Mouse (Mus musculus): ENCODE data around the gene E130308A19Rik. TPM values are rescaled to one million over a fixed set of nuclear protein-coding genes. Genes with fewer than 3 reads are reported as not detected.
A peak's percentile ranks its signal among the peaks of the same experiment; 100 is the strongest.

E130308A19Rik gene
- polyA plus RNA-seq, 1 experiment from 2014 or later: 8.3 TPM

GRCm38 (mm10) chr4:59645610-59646009 is 19.6 kb downstream of the E130308A19Rik start:
- Histone ChIP-seq H3K27ac (ENCODE audit: low read length) (peak overlapping the region; percentile 88), H3K27me3 (ENCODE audit: control insufficient read depth, insufficient read depth, low read depth, low read length) (no peaks in the 10 kb centered on the region), H3K4me2 (ENCODE audit: low read depth, low read length) (peak overlapping the region; percentile 56), H3K4me1 (ENCODE audit: control insufficient read depth, low read depth, low read length) (peaks cover 50% of the 10 kb centered on the region), H3K9me3 (replicated peaks; ENCODE audit: control insufficient read depth, low read length) (no peaks in the 10 kb centered on the region), H3K9ac (ENCODE audit: low read depth, low read length) (no peak overlapping the region; the same call in 1 of the 2 replicates), H3K36me3 (ENCODE audit: control insufficient read depth, insufficient read depth) (no peaks in the 10 kb centered on the region), H3K4me3 (ENCODE audit: low read depth, low read length) (peak overlapping the region; percentile 23)
- peak; percentile 42; the same call in 1 of the 2 replicates for ATAC-seq (ENCODE audit: low read depth)
- 25% methylated on average over 2 of the region's 2 CpGs for WGBS (ENCODE audit: insufficient replicate concordance)

- peak overlapping the region; percentile 7; the same call in 1 of the 2 replicates for H3K9ac ChIP-seq (ENCODE audit: low read depth, low read length)
- H3K4me1 ChIP-seq (ENCODE audit: control insufficient read depth, low read depth, low read length): peaks cover 47% of the 10 kb centered on the region
- no peaks in the 10 kb centered on the region for H3K27me3 ChIP-seq (ENCODE audit: control insufficient read depth, insufficient read depth, low read depth, low read length)
- no peaks in the 10 kb centered on the region for H3K36me3 ChIP-seq (ENCODE audit: control insufficient read depth, insufficient read depth)
- peak overlapping the region; percentile 23 for H3K4me3 ChIP-seq (ENCODE audit: low read depth, low read length)
- H3K4me2 ChIP-seq (ENCODE audit: low read depth, low read length): peak overlapping the region; percentile 56
- peak overlapping the region; percentile 88 for H3K27ac ChIP-seq (ENCODE audit: low read length)
- 18% methylated on average over 10 of the region's 10 CpGs for WGBS (ENCODE audit: insufficient replicate concordance)
- H3K9me3 ChIP-seq (replicated peaks; ENCODE audit: control insufficient read depth, low read length): no peaks in the 10 kb centered on the region
- ATAC-seq (ENCODE audit: low read depth): peak; percentile 91
These were observed 20.1 kb downstream of the E130308A19Rik start for GRCm38 (mm10) chr4:59646020-59646696.

- Histone ChIP-seq H3K27ac (ENCODE audit: low read length) (no peak overlapping the region), H3K4me1 (ENCODE audit: control insufficient read depth, low read depth, low read length) (peaks cover 32% of the 10 kb centered on the region), H3K9me3 (replicated peaks; ENCODE audit: control insufficient read depth, low read length) (no peaks in the 10 kb centered on the region), H3K4me2 (ENCODE audit: low read depth, low read length) (no peak overlapping the region), H3K4me3 (ENCODE audit: low read depth, low read length) (no peak overlapping the region), H3K27me3 (ENCODE audit: control insufficient read depth, insufficient read depth, low read depth, low read length) (no peaks in the 10 kb centered on the region), H3K36me3 (ENCODE audit: control insufficient read depth, insufficient read depth) (no peaks in the 10 kb centered on the region), H3K9ac (ENCODE audit: low read depth, low read length) (no peak overlapping the region)
- 33% methylated on average over 5 of the region's 5 CpGs for WGBS (ENCODE audit: insufficient replicate concordance)
- no peak for ATAC-seq (ENCODE audit: low read depth)
These were observed 23.1 kb downstream of the E130308A19Rik start for GRCm38 (mm10) chr4:59649119-59649518.

- 0 out of 2 replicates have a peak, but pooled peaks have one; percentile 27 for ATAC-seq (ENCODE audit: low read depth)
- H3K36me3 ChIP-seq (ENCODE audit: control insufficient read depth, insufficient read depth): no peaks in the 10 kb centered on the region
- H3K4me3 ChIP-seq (ENCODE audit: low read depth, low read length): no peak overlapping the region
- 47% methylated on average over 1 of the region's 1 CpGs for WGBS (ENCODE audit: insufficient replicate concordance)
- H3K4me1 ChIP-seq (ENCODE audit: control insufficient read depth, low read depth, low read length): peaks cover 15% of the 10 kb centered on the region
- H3K9ac ChIP-seq (ENCODE audit: low read depth, low read length): no peak overlapping the region
- no peak overlapping the region for H3K4me2 ChIP-seq (ENCODE audit: low read depth, low read length)
- H3K27me3 ChIP-seq (ENCODE audit: control insufficient read depth, insufficient read depth, low read depth, low read length): no peaks in the 10 kb centered on the region
- 0 out of 2 replicates have a peak overlapping the region, but pooled peaks have one; percentile 25 for H3K27ac ChIP-seq (ENCODE audit: low read length)
- H3K9me3 ChIP-seq (replicated peaks; ENCODE audit: control insufficient read depth, low read length): no peaks in the 10 kb centered on the region
These were observed 26.2 kb downstream of the E130308A19Rik start for GRCm38 (mm10) chr4:59652166-59652681.

GRCm38 (mm10) chr4:59656061-59656642 is 30.1 kb downstream of the E130308A19Rik start:
- H3K9ac ChIP-seq (ENCODE audit: low read depth, low read length): no peak overlapping the region
- peaks cover 3% of the 10 kb centered on the region for H3K4me1 ChIP-seq (ENCODE audit: control insufficient read depth, low read depth, low read length)
- no peak overlapping the region for H3K4me3 ChIP-seq (ENCODE audit: low read depth, low read length)
- ATAC-seq (ENCODE audit: low read depth): no peak
- H3K27ac ChIP-seq (ENCODE audit: low read length): no peak overlapping the region
- no peaks in the 10 kb centered on the region for H3K9me3 ChIP-seq (replicated peaks; ENCODE audit: control insufficient read depth, low read length)
- H3K4me2 ChIP-seq (ENCODE audit: low read depth, low read length): no peak overlapping the region
- whole genome bisulfite sequencing (ENCODE audit: insufficient replicate concordance): 73% methylated on average over 5 of the region's 5 CpGs
- no peaks in the 10 kb centered on the region for H3K36me3 ChIP-seq (ENCODE audit: control insufficient read depth, insufficient read depth)
- H3K27me3 ChIP-seq (ENCODE audit: control insufficient read depth, insufficient read depth, low read depth, low read length): no peaks in the 10 kb centered on the region

- WGBS (ENCODE audit: insufficient replicate concordance): 78% methylated on average over 1 of the region's 1 CpGs
These were observed 36.2 kb downstream of the E130308A19Rik start for GRCm38 (mm10) chr4:59662163-59662562.

GRCm38 (mm10) chr4:59663451-59663850 is 37.4 kb downstream of the E130308A19Rik start:
- peak; percentile 65 for ATAC-seq (ENCODE audit: low read depth)
- Histone ChIP-seq H3K36me3 (ENCODE audit: control insufficient read depth, insufficient read depth) (no peaks in the 10 kb centered on the region), H3K4me1 (ENCODE audit: control insufficient read depth, low read depth, low read length) (peaks cover 19% of the 10 kb centered on the region), H3K4me3 (ENCODE audit: low read depth, low read length) (no peak overlapping the region), H3K27ac (ENCODE audit: low read length) (peak overlapping the region; percentile 17; the same call in 1 of the 2 replicates), H3K4me2 (ENCODE audit: low read depth, low read length) (no peak overlapping the region), H3K9ac (ENCODE audit: low read depth, low read length) (no peak overlapping the region), H3K9me3 (replicated peaks; ENCODE audit: control insufficient read depth, low read length) (no peaks in the 10 kb centered on the region), H3K27me3 (ENCODE audit: control insufficient read depth, insufficient read depth, low read depth, low read length) (no peaks in the 10 kb centered on the region)
- WGBS (ENCODE audit: insufficient replicate concordance): 64% methylated on average over 6 of the region's 6 CpGs

More at GRCm38 (mm10) chr4:59662163-59662562, 36.2 kb downstream of the E130308A19Rik start:
- H3K9ac ChIP-seq (ENCODE audit: low read depth, low read length): no peak overlapping the region
- H3K9me3 ChIP-seq (replicated peaks; ENCODE audit: control insufficient read depth, low read length): no peaks in the 10 kb centered on the region
- no peaks in the 10 kb centered on the region for H3K27me3 ChIP-seq (ENCODE audit: control insufficient read depth, insufficient read depth, low read depth, low read length)
- peaks cover 12% of the 10 kb centered on the region for H3K4me1 ChIP-seq (ENCODE audit: control insufficient read depth, low read depth, low read length)
- no peak for ATAC-seq (ENCODE audit: low read depth)
- H3K27ac ChIP-seq (ENCODE audit: low read length): no peak overlapping the region
- H3K4me2 ChIP-seq (ENCODE audit: low read depth, low read length): no peak overlapping the region
- no peak overlapping the region for H3K4me3 ChIP-seq (ENCODE audit: low read depth, low read length)
- no peaks in the 10 kb centered on the region for H3K36me3 ChIP-seq (ENCODE audit: control insufficient read depth, insufficient read depth)

- WGBS (ENCODE audit: insufficient replicate concordance): 66% methylated on average over 3 of the region's 3 CpGs
- no peak overlapping the region for H3K9ac ChIP-seq (ENCODE audit: low read depth, low read length)
- peak overlapping the region; percentile 44; the same call in 1 of the 2 replicates for H3K27ac ChIP-seq (ENCODE audit: low read length)
- no peak for ATAC-seq (ENCODE audit: low read depth)
- no peaks in the 10 kb centered on the region for H3K27me3 ChIP-seq (ENCODE audit: control insufficient read depth, insufficient read depth, low read depth, low read length)
- no peaks in the 10 kb centered on the region for H3K36me3 ChIP-seq (ENCODE audit: control insufficient read depth, insufficient read depth)
- peaks cover 24% of the 10 kb centered on the region for H3K4me1 ChIP-seq (ENCODE audit: control insufficient read depth, low read depth, low read length)
- H3K4me3 ChIP-seq (ENCODE audit: low read depth, low read length): no peak overlapping the region
- no peaks in the 10 kb centered on the region for H3K9me3 ChIP-seq (replicated peaks; ENCODE audit: control insufficient read depth, low read length)
- H3K4me2 ChIP-seq (ENCODE audit: low read depth, low read length): no peak overlapping the region
These were observed 40.7 kb downstream of the E130308A19Rik start for GRCm38 (mm10) chr4:59666550-59667317.

Data from liver, embryonic 16.5 days (tissue).